Mouse (Mus musculus) cerebral cortex, adult 2 months (tissue): ENCODE results near the gene Ippk.

ENCODE experiments used
- WGBS: fragments of 180-500 bp; shearing (Covaris S2); methylation state at CpG from one replicate; pipeline ENCODE4 v1.1.7; 2018; 5-methylcytosine and 5-hydroxymethylcytosine counted together

The Ippk gene

DNA sequence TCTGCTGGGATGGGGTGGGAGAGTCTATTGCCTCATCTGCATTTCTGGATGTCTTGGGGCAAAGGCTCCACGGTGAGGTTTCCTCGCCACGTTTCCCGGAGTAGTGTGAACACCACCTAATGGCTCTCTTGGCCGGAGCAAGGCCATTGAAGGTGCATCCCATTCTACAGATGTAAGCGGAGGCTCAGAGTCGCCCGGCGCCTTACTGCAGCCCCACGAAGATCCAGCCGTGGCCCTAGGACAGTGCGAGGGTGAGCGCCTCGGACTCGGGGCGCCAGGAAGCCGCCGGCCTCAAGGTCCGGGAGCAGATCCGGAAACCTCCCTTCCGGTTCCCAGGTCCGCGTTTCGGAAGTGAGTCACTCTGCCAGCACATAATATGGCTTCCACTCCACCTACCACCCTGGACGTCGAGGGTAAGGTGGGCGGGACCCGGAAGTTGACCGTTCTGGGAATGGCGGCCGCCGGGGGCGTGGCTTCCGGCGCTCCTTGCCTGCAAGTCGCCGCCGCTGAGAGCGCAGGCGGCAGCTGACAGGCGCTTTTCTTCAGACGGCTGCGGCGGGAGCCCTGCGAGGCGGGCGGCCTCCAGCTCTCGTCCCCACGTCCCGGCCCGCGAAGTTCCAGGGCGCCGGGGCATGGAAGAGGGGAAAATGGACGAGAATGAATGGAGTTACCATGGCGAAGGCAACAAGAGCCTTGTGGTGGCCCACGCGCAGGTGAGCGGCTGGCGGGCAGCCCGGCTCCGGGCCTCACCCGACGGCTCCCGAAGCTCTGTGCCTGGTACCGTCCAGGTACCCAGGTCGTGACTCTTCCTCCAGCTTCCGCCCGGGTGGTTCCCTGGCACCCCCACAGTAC, at the start of gene Ippk:
Gene Ippk, plus strand, starts transcription at position 496 of the 852 bp plus-strand sequence.
- WGBS, result under 1% methylated on average over 69 of the region's 69 CpGs

- 11% methylated on average over 3 of the region's 3 CpGs for WGBS
These were observed 49.6 kb upstream of the Ippk start for GRCm38 (mm10) chr13:49371428-49371899.

- 59% methylated on average over 9 of the region's 9 CpGs for WGBS
These were observed 48.5 kb upstream of the Ippk start for GRCm38 (mm10) chr13:49372370-49373060.

DNA sequence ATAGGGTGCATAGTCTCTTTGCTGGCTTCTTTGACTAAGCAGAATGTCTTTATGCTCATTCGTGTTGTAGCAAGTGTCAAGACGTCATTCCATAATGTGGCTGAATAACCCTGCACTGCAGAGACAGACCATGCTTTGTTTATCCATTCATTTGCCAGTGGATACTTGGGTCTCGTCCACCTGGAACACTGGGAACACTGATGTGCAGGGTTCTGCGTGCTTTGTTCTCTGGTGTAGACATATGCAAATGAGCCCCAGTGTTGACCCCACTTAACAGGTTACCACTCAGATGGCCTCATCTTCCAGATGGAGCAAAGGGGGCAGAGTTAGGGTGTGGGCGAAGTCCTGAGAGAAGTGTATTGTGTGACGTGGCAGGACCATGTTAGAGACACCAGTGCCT, 46.7 kb upstream of the Ippk start:
- 56% methylated on average over 6 of the region's 6 CpGs for WGBS

GRCm38 (mm10) chr13:49374730-49375129, 46.3 kb upstream of the Ippk start:
- WGBS, result 84% methylated on average over 6 of the region's 6 CpGs

DNA sequence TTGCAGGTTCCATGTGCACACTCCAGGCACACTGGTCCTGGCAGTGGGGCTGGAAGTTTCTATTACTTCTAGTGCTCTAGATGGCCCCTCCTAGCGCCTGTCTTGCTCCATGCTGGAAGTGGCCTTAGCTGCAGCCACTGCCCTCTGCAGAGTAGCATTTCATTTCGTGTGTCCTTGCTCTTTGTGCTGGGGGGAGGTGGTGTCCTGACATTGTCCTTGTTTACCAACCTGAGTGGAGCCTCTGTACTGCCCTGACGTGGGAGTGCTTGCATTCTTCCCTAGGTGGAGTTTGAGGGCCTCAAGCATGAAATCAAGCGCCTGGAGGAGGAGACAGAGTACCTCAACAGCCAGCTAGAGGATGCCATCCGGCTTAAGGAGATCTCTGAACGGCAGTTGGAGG, 43.4 kb upstream of the Ippk start:
- 86% methylated on average over 6 of the region's 6 CpGs for WGBS

DNA sequence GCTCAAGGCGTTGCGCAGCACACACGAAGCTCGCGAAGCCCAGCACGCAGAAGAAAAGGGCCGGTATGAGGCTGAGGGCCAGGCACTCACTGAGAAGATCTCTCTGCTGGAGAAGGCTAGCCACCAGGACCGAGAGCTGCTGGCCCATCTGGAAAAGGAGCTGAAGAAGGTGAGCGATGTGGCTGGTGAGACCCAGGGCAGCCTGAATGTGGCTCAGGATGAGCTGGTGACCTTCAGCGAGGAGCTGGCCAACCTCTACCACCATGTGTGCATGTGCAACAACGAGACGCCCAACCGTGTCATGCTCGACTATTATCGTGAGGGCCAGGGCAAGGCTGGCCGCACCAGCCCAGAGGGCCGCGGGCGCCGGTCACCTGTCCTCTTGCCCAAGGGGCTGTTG, 41.7 kb upstream of the Ippk start:
- 97% methylated on average over 20 of the region's 20 CpGs for WGBS

DNA sequence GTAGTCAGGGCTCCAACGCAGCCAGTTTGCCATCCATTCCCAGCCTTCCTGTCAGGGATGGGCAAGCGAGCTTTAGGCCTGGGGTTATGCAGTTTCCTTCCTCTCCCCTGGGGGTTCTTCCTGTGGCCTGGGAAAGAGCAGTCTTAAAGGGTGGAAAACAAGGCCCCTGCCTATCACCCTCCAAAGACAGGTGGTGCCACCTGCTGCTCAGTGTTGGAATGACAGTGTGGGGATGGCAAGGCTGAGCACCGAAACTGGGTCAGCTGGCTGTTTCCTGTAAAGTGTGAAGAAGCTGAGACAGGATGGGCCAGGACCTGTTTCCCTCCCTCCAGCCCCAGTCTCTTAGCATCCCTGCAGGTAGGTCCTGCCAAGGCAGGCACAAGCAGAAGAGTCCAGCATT, 39.8 kb upstream of the Ippk start:
- WGBS, result 17% methylated on average over 3 of the region's 3 CpGs

DNA sequence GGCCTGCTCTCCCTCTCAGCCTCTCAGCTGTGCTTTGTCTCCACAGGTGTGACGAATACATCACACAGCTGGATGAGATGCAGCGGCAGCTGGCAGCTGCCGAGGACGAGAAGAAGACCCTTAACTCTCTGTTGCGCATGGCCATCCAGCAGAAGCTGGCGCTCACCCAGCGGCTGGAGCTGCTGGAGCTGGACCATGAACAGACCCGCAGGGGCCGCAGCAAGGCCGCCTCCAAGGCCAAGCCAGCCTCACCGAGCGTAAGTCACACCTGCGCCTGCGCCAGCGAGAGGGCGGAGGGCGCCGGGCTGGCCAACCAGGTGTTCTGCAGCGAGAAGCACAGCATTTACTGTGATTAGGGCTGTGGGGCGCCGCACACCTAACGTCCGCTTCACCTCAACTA, 38.1 kb upstream of the Ippk start:
- 93% methylated on average over 23 of the region's 23 CpGs for WGBS

DNA sequence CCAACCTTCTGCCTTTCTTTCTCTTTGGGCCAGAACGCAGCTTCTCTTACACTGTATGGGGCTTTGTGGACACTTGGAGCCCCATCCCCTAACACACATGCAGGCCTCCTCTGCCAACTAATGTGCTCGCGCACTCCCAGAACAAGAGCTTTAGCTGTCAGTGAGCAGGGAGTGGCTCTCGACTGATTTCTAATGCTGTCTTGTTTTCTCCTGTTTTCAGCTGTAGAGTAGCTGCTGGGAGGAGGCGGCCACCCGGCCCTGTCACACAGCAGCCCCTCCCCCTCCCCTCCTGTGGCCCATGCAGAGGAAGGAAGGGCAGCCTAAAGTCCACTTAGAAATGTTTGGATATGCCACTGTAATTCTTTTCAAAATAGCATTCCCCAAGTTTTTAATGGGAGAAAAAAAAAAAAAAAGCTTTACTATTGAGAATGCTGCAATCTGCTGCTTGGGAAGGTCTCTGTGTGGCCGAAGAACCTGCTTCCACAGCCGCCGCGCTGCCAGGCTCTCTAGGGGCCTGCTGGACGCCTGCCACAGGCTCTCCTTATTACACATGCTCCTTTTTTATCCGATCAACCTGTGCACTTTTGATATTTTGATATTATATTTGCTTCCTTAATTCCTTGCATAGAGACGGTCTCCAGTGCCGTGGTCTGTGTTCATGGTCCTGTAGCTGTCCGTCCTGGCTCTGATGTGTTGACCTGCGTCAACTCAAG, 36.1 kb upstream of the Ippk start:
- WGBS, result 70% methylated on average over 16 of the region's 16 CpGs

GRCm38 (mm10) chr13:49391374-49391773, 29.7 kb upstream of the Ippk start:
- 94% methylated on average over 2 of the region's 2 CpGs for WGBS

DNA sequence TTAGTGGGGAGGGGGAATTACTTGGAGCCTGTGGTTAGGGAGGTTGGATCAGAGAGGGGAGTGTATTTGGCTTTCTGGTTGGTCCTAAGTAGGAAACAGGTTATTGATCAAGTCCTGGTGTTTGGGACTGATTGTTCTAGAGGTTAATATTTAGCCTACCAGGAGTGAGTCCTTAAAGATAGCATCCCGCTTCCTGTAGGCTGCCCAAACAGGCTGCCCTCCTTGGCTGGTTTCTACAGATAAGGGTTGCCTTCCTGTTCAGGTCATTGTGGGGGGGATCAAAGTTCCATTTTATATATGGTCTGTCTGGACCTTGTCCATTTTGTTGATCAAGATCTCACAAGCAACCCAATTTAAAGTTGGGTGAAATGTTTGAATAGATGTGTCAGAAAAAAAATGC, 27.5 kb upstream of the Ippk start:
- WGBS, result 91% methylated on average over 1 of the region's 1 CpGs

GRCm38 (mm10) chr13:49394886-49395447, 26.1 kb upstream of the Ippk start:
- WGBS, result 94% methylated on average over 3 of the region's 3 CpGs

GRCm38 (mm10) chr13:49396798-49397197, 24.3 kb upstream of the Ippk start:
- 52% methylated on average over 1 of the region's 1 CpGs for WGBS

DNA sequence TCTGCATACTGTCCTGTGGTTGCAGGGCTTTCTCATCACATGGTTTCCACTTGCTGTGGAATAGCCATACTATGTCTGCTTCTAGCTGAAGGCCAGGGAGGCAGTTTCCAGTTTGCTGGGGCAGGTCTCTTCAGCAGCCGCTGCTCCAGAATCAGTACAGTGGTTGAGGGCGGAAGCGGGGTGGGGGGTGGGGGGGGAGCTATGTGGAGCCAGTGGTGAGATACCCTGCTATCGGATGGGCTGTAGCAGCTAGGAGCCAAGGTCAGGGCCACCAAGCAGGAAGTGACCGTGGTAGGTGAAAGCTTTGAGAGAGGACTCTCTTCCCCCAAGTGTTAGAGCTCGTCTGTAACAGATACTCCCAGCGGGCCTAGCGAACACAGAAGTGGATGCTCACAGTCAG, 22.9 kb upstream of the Ippk start:
- 82% methylated on average over 8 of the region's 8 CpGs for WGBS

DNA sequence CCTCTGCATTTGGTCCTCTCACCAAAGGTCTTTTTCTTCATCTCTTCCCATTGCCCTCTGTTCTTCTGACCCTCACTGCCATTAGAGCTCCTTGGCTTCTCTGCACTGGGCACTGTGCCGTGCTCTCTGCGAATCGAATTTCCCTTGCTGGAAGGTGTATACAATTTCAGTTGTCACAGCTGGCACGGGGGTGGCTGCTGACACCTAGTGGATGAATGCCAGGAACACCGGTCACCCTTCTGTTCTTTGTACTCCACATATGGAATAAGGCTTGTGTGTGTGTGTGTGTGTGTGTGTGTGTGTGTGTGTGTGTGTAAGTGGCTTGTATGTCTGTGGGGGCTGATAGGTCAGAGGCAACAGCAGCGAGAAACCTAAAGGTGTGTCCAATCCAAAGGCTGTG, 20.9 kb upstream of the Ippk start:
- WGBS, result 30% methylated on average over 6 of the region's 6 CpGs

GRCm38 (mm10) chr13:49402628-49403027, 18.4 kb upstream of the Ippk start:
- WGBS, result 73% methylated on average over 2 of the region's 2 CpGs

DNA sequence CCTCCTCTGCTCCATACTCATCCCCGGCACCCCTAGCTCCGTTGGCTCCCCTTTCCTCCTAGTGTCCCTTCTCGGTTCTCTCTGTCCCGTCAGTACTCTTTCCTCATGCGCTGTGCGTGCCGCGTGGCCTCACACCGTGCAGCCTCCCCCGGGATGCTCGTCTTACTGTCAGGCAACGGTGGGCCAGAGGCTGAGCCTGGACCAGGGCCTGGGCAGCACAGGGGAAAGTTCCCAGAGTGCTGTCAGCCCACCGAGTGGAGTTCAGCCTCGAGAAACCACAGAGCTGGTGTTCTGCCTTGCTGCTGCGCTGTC, 513 bp downstream of the Ippk start:
- under 1% methylated on average over 15 of the region's 15 CpGs for WGBS

DNA sequence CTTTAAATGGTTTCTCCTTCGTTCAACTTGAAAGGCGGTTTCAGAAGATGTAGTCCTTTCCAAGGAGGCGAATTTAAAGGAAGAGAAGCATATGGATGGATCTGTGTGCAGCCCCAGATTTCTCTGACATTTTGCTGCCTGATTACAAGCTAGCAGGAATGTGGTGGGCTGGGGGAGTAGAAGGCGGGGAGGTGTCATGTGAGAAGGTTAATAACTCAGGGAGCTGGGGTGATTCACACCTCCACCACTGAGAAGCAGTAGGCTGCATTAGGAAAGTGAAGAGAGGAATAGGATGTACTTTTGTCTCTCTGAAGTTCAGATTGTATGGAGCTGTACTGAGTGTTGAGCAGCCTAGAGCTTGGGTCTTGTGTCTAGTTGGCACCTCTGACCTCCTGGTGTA, 910 bp downstream of the Ippk start:
- 17% methylated on average over 4 of the region's 4 CpGs for WGBS

GRCm38 (mm10) chr13:49426736-49427135, 5.7 kb downstream of the Ippk start:
- 82% methylated on average over 3 of the region's 3 CpGs for WGBS

DNA sequence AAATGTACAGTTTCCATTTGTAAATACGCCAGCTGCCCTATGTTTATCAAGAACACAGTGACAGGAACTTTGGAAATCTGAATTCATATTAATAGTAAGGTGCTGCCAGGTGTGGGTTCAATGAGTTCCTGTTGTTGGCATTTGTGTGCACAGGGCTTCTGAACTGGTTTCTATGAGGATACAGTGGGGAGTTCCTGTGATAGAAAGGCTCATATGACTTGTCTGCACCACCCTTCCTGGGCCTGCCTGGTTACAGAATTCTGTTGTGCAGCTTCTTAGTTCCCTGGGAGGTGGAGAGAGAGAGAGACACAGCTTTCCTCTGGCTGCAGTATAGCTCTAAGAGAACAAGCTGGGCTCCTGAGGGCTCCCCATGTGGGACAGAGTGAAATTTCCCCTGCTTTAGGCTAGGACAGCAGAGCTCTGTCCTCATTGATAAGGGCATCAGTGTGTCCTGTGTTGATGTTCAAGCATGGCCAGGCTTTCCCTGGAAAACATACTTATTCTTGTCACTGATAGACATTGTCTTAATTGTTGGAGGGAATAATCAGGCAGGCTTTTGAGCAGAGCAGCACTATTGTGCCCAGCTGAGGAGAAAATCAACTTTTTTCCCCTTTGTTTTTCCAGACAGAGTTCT, 7.1 kb downstream of the Ippk start:
- 75% methylated on average over 1 of the region's 1 CpGs for WGBS

- 65% methylated on average over 4 of the region's 4 CpGs for whole genome bisulfite sequencing
These were observed 9.5 kb downstream of the Ippk start for GRCm38 (mm10) chr13:49430529-49430928.
